Mouse (Mus musculus): ENCODE results near the gene Lrp1.
A peak's percentile ranks its signal among the peaks of the same experiment; 100 is the strongest.

Lrp1 gene

DNA sequence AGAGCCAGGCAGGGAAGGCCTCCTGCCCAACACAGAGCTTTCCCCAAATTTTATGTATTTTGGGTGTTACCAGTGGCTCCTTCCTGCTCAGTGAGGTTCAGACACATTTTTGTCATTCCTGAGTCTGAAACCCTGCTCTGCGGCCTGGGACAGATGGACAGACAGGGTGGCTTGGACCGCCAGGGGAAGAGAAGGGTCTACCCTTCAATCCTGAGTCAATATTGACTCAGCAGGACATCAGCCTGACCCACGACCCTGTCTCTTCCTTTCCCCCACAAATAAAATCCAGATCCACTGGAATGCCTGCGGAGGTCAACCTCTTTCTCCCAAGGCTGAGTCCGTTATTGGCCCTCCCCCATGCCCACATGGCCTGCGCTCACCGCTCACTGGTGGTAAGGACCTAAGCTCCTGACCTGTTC, 4.7 kb downstream of the Lrp1 start:
- peak in 1 of 2 experiments; percentile 64 for DNase-seq (ENCODE audit: inconsistent age in 2 of 2, low spot score in 1 of 2)

DNA sequence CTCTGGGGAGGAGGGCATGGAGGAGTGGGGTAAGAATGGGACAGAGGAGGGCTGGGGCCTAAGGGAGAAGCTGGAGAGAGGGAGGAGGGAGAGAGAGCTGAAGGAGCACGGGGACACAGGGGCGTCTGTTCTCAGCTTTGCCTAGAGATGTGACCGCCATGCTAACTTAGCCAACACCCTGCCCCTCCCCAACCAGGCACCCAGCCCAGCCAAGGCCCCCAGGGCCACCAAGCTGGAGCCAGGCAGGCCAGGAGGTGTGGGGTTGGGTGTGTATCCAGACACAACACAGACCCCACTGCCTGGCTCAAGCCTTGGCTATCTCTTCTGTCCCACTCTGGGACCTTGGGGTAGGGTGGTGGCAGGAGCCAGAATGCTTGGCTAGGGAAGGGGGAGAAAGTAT, 5.4 kb downstream of the Lrp1 start:
- no peak for DNase-seq (ENCODE audit: inconsistent age in 2 of 2, low spot score in 1 of 2)

- no peak for DNase-seq (ENCODE audit: inconsistent age in 2 of 2, low spot score in 1 of 2)
Measured at GRCm38 (mm10) chr10:127615034-127615374, 5.9 kb downstream of the Lrp1 start.

GRCm38 (mm10) chr10:127614236-127615033, 6.5 kb downstream of the Lrp1 start:
- DNase-seq (ENCODE audit: inconsistent age in 2 of 2, low spot score in 1 of 2) = no peak

GRCm38 (mm10) chr10:127612079-127612775, 8.7 kb downstream of the Lrp1 start:
- DNase-seq (ENCODE audit: inconsistent age in 2 of 2, low spot score in 1 of 2) = no peak

- DNase-seq (ENCODE audit: inconsistent age in 2 of 2, low spot score in 1 of 2) = no peak
Measured at GRCm38 (mm10) chr10:127610066-127610415, 10.9 kb downstream of the Lrp1 start.

GRCm38 (mm10) chr10:127609415-127610065, 11.4 kb downstream of the Lrp1 start:
- no peak for DNase-seq (ENCODE audit: inconsistent age in 2 of 2, low spot score in 1 of 2)

GRCm38 (mm10) chr10:127607059-127607458, 13.9 kb downstream of the Lrp1 start:
- DNase-seq (ENCODE audit: inconsistent age in 2 of 2, low spot score in 1 of 2) = no peak

DNA sequence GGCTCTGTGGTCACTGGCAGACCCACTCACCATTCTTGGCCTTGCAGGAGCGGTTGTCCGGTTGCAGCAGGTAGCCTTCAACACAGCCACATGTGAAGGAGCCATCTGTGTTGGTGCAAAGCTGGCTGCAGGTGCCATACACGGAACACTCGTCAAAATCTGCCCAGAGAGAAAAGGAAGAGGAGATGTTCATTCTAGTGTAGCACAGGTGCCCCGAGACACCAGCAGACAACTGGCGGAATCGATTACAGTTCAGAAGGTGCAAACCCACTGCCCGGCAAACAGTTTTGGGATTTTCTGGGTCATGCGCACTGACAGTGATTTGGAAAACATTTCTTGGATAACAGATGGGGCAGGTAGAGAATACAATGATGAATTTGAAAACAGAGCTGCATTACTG, 15.2 kb downstream of the Lrp1 start:
- no peak for DNase-seq (ENCODE audit: inconsistent age in 2 of 2, low spot score in 1 of 2)

DNA sequence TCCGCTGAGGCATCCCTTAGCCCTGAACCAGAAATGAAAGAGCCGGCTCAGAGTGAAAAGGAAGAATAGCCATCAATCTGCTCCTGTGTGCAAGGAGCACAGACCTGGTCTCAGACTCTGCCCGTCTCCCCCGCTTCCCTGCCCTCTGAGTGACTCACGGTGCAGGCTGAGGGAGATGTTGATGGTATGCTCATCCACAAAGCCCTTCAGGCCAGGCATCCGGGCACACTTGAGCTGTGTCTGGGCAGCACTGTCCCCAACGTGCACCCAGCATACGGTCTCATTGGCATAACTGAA, 15.7 kb downstream of the Lrp1 start:
- no peak for DNase-seq (ENCODE audit: inconsistent age in 2 of 2, low spot score in 1 of 2)

- DNase-seq (ENCODE audit: inconsistent age in 2 of 2, low spot score in 1 of 2) = peak; percentile 68 to 79
Measured at GRCm38 (mm10) chr10:127604465-127605250, 16.3 kb downstream of the Lrp1 start.

- no peak for DNase-seq (ENCODE audit: inconsistent age in 2 of 2, low spot score in 1 of 2)
Measured at GRCm38 (mm10) chr10:127603437-127604371, 17.2 kb downstream of the Lrp1 start.

GRCm38 (mm10) chr10:127602194-127602593, 18.8 kb downstream of the Lrp1 start:
- peak in 1 of 2 experiments; percentile 79 for DNase-seq (ENCODE audit: inconsistent age in 2 of 2, low spot score in 1 of 2)

DNA sequence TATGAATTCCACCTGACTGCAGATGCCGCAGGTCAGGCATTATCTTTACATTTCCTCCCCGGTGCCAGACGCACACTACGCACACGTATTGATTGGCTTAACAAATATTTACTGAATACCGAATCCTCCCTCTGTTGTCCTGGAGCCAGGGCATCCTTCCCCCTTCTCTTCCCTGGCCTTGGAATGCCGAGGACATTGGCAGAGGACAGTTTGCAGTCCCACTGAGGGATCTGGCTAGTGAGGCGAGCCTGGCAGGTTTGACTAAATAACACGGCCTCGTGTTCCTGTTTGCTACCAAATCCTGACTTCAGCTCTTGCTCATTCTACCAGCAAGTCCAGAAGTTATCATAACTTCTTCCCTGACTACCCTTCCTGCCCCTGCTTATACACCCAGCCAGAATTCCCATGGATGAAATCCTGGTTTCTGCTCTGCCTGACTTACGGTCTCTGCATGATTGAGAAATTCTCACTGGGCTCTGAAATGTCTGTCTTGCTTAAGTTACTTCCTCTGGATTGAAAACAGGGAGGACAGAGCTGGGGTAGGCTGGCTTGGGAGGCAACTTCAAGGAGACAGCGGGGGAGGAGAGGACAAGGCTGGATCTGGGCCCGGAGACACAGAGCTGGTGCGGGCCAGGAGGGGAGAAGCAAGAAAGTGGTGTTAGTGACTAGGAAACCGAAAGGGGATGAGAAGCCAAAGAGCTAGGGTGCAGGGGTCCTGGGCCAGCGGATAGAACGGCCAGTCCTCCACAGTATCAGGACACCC, 21.0 kb downstream of the Lrp1 start:
- DNase-seq (ENCODE audit: inconsistent age in 2 of 2, low spot score in 1 of 2) = peak; percentile 76 to 92

DNA sequence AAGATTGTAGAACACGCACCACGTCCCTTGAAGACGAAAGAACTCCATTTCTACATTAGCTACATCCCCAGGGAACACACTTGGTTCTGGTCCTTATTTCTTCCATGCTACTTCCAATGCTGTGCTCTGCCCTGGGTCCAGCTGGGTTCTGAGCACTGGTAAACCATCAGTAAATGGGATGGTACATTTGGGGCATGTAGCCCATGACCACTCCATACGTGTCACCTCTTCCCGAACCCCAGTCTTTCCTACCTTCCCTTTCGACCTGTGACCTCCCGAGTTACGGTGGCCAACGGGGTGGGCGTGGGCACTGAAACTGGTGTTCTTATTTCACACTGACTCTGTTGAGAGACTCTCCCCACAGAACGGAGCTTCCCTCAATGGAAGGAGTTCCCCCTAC, 21.7 kb downstream of the Lrp1 start:
- no peak for DNase-seq (ENCODE audit: inconsistent age in 2 of 2, low spot score in 1 of 2)

DNA sequence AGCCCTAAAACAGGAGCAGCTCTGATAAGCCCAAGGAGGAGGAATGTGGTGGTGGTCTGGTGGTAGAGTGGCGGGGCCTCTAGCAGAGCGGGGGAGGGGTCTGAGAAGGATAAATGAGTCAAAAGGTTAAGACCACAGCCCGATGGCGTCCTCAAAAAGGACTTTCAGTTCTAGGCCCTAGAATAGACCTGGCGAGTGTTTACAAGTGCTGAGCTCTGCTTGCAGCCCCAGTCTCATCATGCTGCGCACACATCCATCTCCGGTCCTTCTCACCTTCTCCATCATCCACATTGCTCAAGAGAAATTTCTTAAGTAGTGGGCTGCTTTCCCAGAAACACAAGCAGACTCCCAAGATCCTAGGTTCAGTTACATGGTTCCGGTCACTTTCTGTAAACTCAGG, 22.3 kb downstream of the Lrp1 start:
- DNase-seq (ENCODE audit: inconsistent age in 2 of 2, low spot score in 1 of 2) = no peak

- DNase-seq (ENCODE audit: inconsistent age in 2 of 2, low spot score in 1 of 2) = peak; percentile 55 to 78
Measured at GRCm38 (mm10) chr10:127597311-127597901, 23.5 kb downstream of the Lrp1 start.

GRCm38 (mm10) chr10:127596321-127596941, 24.5 kb downstream of the Lrp1 start:
- DNase-seq (ENCODE audit: inconsistent age in 2 of 2, low spot score in 1 of 2) = peak; percentile 73 to 88

Data from adrenal gland, adult (tissue).